Mouse (Mus musculus): Measurements from ENCODE around the gene Cep350. TPM values are rescaled to one million over a fixed set of nuclear protein-coding genes. Genes with fewer than 3 reads are reported as not detected.
A peak's percentile ranks its signal among the peaks of the same experiment; 100 is the strongest.

The Cep350 gene
- 13.1 and 14.0 TPM in 2 replicates for polyA plus RNA-seq (2014; fragmentation: Nextera tagmentation; extraction: Ambion mirVana)

DNA sequence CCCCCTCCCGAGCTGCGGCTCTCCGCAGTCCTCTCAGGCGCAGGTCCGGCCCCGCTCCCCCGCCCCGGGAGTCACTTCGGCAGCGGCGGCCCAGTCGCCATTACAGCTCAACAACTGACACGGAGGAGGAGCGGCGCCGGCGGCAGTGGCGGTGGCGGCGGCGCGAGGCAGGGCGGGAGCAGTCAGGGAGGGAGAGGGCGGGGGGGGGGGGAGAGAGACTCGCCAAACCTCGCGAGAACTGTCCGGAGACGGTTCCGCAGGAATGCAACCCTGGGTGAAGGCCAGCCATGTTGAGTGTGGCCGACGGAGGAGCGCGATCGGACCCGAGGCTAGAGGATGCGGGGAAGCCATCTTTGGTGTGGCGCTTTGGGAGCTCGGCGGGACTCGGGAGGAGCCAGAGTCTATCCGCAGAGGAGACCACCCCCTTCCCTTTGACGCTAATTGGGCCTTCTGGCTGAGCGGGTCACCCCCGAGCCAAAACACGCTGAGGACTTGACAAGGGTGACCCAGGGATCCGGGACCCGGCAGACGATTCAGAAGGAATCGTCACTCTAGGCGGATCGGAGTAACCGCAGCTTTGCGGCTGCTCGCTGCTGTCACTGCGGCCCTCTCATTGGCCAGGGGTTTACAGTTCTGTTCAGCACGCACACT, at the start of gene Cep350:
TSS of gene Cep350 (minus strand) at position 188 of the 651 bp plus-strand sequence.
- Histone ChIP-seq H3K27me3 (replicated peaks; ENCODE audit: control insufficient read depth, insufficient read depth, low read length) (no peaks in the 10 kb centered on the region), H3K4me2 (ENCODE audit: low read depth, low read length) (peak within 1 kb of the TSS; percentile 69), H3K4me3 (ENCODE audit: low read depth, low read length) (peak within 1 kb of the TSS; percentile 97), H3K9me3 (ENCODE audit: control insufficient read depth, low read length) (no peaks in the 10 kb centered on the region), H3K27ac (replicated peaks; ENCODE audit: low read depth, low read length) (peak within 1 kb of the TSS; percentile 90), H3K36me3 (ENCODE audit: control insufficient read depth, insufficient read depth, low read length) (no peaks in the 10 kb centered on the region), H3K9ac (ENCODE audit: low read depth, low read length) (peak within 1 kb of the TSS; percentile 96), H3K4me1 (ENCODE audit: control insufficient read depth, insufficient read depth, low read length) (peaks cover 9% of the 10 kb centered on the region; the same call in 1 of the 2 replicates)
- 0% methylated on average over 39 of the region's 57 CpGs for WGBS
- DNase-seq (ENCODE audit: low spot score) (peak; percentile 99), ATAC-seq (ENCODE audit: low read depth) (peak; percentile 99)

DNA sequence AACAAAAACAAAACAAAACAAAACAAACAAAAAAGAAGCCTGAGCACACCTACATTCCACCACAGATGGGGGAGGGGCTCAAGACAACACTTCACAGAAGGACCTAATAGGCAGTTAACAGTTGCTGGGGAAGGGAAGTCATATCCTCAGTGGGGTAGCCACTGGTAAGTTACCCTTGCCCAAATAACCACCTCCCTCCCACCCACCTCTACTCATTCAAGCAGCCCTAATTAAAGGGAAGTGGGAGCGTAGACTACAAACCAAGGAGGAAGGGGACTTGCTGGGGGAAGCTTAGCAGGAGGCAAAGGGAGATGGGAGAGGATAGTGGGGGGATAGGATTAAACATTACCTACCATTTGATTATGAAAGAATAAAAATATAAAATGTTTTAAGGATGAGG, 47.3 kb upstream of the Cep350 start:
- H3K27ac ChIP-seq (replicated peaks; ENCODE audit: low read depth, low read length), result no peak overlapping the region
- no peaks in the 10 kb centered on the region for H3K27me3 ChIP-seq (replicated peaks; ENCODE audit: control insufficient read depth, insufficient read depth, low read length)
- H3K4me3 ChIP-seq (ENCODE audit: low read depth, low read length), result no peak overlapping the region
- WGBS, result 87% methylated on average over 1 of the region's 1 CpGs
- H3K4me2 ChIP-seq (ENCODE audit: low read depth, low read length), result no peak overlapping the region
- H3K9me3 ChIP-seq (ENCODE audit: control insufficient read depth, low read length), result no peaks in the 10 kb centered on the region
- H3K4me1 ChIP-seq (ENCODE audit: control insufficient read depth, insufficient read depth, low read length), result no peaks in the 10 kb centered on the region
- H3K9ac ChIP-seq (ENCODE audit: low read depth, low read length), result no peak overlapping the region
- H3K36me3 ChIP-seq (ENCODE audit: control insufficient read depth, insufficient read depth, low read length), result peaks cover 67% of the 10 kb centered on the region
- ATAC-seq (ENCODE audit: low read depth), result no peak
- DNase-seq (ENCODE audit: low spot score), result no peak

DNA sequence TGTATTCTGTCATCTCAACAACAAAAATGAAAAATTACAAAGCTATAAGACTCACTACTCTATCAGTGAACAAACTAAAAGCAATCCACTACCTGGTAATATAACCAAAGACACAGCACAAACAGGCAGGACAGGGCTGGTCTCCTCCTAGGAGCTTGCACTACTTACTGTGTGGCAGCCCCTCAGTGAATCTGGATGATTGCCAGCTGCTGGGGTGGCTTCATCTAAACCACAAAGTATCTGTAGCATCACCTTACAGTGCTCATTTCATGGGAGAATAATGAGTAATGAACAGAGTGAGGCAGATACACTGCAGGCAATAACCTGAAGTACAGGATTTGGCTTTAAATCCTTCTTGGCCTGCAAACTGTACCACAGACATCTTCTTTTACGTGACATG, 46.7 kb upstream of the Cep350 start:
- DNase-seq (ENCODE audit: low spot score), result peak; percentile 70
- Histone ChIP-seq H3K27me3 (replicated peaks; ENCODE audit: control insufficient read depth, insufficient read depth, low read length) (no peaks in the 10 kb centered on the region), H3K9me3 (ENCODE audit: control insufficient read depth, low read length) (no peaks in the 10 kb centered on the region), H3K4me3 (ENCODE audit: low read depth, low read length) (no peak overlapping the region), H3K9ac (ENCODE audit: low read depth, low read length) (no peak overlapping the region), H3K4me1 (ENCODE audit: control insufficient read depth, insufficient read depth, low read length) (no peaks in the 10 kb centered on the region), H3K4me2 (ENCODE audit: low read depth, low read length) (no peak overlapping the region), H3K36me3 (ENCODE audit: control insufficient read depth, insufficient read depth, low read length) (peaks cover 68% of the 10 kb centered on the region), H3K27ac (replicated peaks; ENCODE audit: low read depth, low read length) (no peak overlapping the region)
- 67% methylated on average over 1 of the region's 1 CpGs for WGBS
- ATAC-seq (ENCODE audit: low read depth), result peak; percentile 88

DNA sequence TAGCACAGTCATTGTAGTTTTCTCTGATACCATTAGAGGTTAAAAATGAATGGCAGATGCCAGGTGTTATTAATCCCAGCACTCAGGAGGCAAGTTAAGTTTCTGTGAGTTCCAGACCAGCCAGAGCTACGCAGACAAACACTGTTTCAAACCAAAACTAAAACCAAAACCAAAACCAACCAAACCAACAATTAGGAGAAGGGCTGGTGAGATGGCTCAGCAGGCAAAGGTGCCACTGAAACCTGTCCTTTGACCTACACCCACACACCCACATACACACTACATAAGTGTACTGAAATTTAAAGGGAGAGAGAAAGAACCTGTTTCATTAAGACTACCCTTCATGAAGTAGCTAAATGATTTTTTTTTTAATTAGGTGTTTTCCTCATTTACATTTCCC, 35.9 kb upstream of the Cep350 start:
- no peak for DNase-seq (ENCODE audit: low spot score)
- ATAC-seq (ENCODE audit: low read depth), result no peak
- H3K9me3 ChIP-seq (ENCODE audit: control insufficient read depth, low read length), result no peaks in the 10 kb centered on the region

DNA sequence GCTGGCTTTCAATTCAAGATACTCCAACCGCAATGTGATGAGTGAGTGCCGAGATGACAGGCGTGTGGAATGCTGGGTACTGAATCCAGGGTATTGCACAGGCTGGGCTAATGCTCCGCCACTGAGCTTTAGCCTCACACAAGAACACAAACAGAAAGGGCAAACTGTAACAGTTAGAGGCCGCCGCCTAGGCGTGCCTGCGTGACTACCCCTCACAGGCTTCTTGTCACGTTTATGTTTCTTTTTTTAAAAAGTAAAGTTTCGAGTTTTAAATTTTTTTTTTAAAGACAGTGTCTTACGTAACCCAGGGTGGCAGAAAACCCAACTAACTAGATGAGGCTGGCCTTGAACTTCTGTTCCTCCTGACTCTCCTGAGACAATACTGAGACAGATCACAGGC, 32.9 kb upstream of the Cep350 start:
- H3K9me3 ChIP-seq (ENCODE audit: control insufficient read depth, low read length), result no peaks in the 10 kb centered on the region
- no peaks in the 10 kb centered on the region for H3K4me1 ChIP-seq (ENCODE audit: control insufficient read depth, insufficient read depth, low read length)
- H3K9ac ChIP-seq (ENCODE audit: low read depth, low read length), result no peak overlapping the region
- H3K4me3 ChIP-seq (ENCODE audit: low read depth, low read length), result no peak overlapping the region
- H3K27ac ChIP-seq (replicated peaks; ENCODE audit: low read depth, low read length), result no peak overlapping the region
- 92% methylated on average over 11 of the region's 11 CpGs for WGBS
- no peaks in the 10 kb centered on the region for H3K27me3 ChIP-seq (replicated peaks; ENCODE audit: control insufficient read depth, insufficient read depth, low read length)
- H3K36me3 ChIP-seq (ENCODE audit: control insufficient read depth, insufficient read depth, low read length), result peaks cover 46% of the 10 kb centered on the region
- no peak for DNase-seq (ENCODE audit: low spot score)
- no peak for ATAC-seq (ENCODE audit: low read depth)
- no peak overlapping the region for H3K4me2 ChIP-seq (ENCODE audit: low read depth, low read length)

More for the DNA sequence above, 35.9 kb upstream of the Cep350 start:
- 71% methylated on average over 1 of the region's 1 CpGs for WGBS
- no peaks in the 10 kb centered on the region for H3K27me3 ChIP-seq (replicated peaks; ENCODE audit: control insufficient read depth, insufficient read depth, low read length)
- H3K36me3 ChIP-seq (ENCODE audit: control insufficient read depth, insufficient read depth, low read length), result peaks cover 61% of the 10 kb centered on the region
- H3K27ac ChIP-seq (replicated peaks; ENCODE audit: low read depth, low read length), result no peak overlapping the region
- H3K4me2 ChIP-seq (ENCODE audit: low read depth, low read length), result no peak overlapping the region
- H3K4me3 ChIP-seq (ENCODE audit: low read depth, low read length), result no peak overlapping the region
- H3K9ac ChIP-seq (ENCODE audit: low read depth, low read length), result no peak overlapping the region
- H3K4me1 ChIP-seq (ENCODE audit: control insufficient read depth, insufficient read depth, low read length), result no peaks in the 10 kb centered on the region

DNA sequence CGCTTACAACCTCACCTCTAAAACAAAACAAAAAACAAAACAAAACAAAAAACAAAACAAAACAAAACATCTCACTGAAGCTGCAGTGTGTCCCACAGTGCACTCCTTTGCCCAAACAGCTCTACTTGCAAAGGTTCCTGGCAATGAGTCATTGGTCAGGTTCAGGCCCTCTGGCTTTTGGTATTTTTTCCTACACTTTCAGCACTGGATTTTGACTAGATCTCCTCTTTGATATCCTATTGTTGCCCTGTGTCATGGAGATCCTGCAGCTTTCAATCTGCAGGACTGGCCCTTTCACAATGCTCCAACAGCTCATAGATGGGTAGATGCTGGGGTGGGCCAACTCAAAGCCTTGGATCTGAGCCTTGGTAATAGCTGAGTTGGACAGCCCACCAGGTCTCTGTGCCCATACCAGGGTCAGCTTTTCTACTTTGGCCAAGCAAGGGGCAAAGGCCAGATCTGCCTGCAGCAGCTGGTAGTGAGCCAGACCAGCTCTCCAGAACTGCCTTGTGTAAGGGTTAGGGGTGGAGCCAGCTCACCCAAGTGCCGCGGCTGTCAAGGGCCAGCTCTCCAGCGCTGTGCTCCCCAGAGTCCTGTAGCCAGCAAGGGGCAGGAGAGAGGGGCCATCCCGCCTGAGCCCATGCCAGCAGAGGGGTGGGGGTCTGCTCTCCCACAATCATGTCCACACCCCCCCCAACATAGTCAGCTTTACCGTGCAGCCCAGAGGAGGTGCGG, 30.3 kb upstream of the Cep350 start:
- Histone ChIP-seq H3K4me1 (ENCODE audit: control insufficient read depth, insufficient read depth, low read length) (no peaks in the 10 kb centered on the region), H3K4me2 (ENCODE audit: low read depth, low read length) (no peak overlapping the region), H3K9me3 (ENCODE audit: control insufficient read depth, low read length) (no peaks in the 10 kb centered on the region), H3K4me3 (ENCODE audit: low read depth, low read length) (no peak overlapping the region), H3K27me3 (replicated peaks; ENCODE audit: control insufficient read depth, insufficient read depth, low read length) (no peaks in the 10 kb centered on the region), H3K27ac (replicated peaks; ENCODE audit: low read depth, low read length) (no peak overlapping the region), H3K9ac (ENCODE audit: low read depth, low read length) (no peak overlapping the region), H3K36me3 (ENCODE audit: control insufficient read depth, insufficient read depth, low read length) (peaks cover 35% of the 10 kb centered on the region)
- WGBS, result 90% methylated on average over 3 of the region's 7 CpGs
- ATAC-seq (ENCODE audit: low read depth), result no peak
- DNase-seq (ENCODE audit: low spot score), result no peak

DNA sequence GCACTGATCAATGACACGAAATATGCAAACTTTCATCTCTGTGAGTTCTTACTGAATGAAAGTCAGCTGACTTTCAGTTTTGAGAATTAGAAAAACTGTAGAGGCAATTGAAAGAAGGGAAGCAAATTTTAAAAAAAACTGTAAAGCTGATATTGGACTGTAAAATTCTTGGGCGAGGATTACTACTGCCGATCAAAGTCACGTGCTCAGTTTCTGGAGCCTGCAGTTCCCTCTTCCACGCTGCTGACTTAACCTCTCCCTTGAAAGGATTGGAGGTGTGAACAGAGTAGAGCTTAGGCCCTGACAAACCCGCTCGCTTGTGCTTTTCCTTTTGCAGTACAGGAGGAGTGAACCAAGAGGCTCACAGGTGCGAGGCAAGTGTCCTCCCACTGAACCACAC, 29.3 kb upstream of the Cep350 start:
- WGBS, result 86% methylated on average over 8 of the region's 8 CpGs

DNA sequence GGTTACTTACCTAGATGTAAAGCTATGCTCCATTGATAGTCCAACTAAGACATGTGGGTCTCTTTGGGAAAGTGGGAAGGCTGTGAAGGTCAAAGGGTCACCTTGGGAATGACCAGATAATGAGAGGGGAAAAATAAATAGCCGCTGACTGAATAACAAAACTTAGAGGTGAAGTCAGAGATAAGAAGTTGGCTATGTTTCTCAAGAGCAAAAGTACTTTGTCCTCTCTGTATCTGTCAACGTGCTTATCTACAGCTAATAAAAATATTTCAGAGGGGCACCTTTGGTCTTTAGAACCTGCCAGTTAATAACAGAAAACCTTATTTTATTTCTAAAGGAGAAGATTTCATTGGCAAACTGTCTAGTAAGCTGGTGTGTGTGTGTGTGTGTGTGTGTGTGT, 22.6 kb upstream of the Cep350 start:
- Histone ChIP-seq H3K4me3 (ENCODE audit: low read depth, low read length) (no peak overlapping the region), H3K9ac (ENCODE audit: low read depth, low read length) (no peak overlapping the region), H3K4me1 (ENCODE audit: control insufficient read depth, insufficient read depth, low read length) (no peaks in the 10 kb centered on the region), H3K4me2 (ENCODE audit: low read depth, low read length) (no peak overlapping the region), H3K9me3 (ENCODE audit: control insufficient read depth, low read length) (no peaks in the 10 kb centered on the region), H3K27me3 (replicated peaks; ENCODE audit: control insufficient read depth, insufficient read depth, low read length) (no peaks in the 10 kb centered on the region), H3K36me3 (ENCODE audit: control insufficient read depth, insufficient read depth, low read length) (no peaks in the 10 kb centered on the region), H3K27ac (replicated peaks; ENCODE audit: low read depth, low read length) (no peak overlapping the region)
- DNase-seq (ENCODE audit: low spot score) (no peak), ATAC-seq (ENCODE audit: low read depth) (no peak)
- 72% methylated on average over 2 of the region's 2 CpGs for WGBS

More for the DNA sequence above, 29.3 kb upstream of the Cep350 start:
- H3K27me3 ChIP-seq (replicated peaks; ENCODE audit: control insufficient read depth, insufficient read depth, low read length), result no peaks in the 10 kb centered on the region
- no peak overlapping the region for H3K27ac ChIP-seq (replicated peaks; ENCODE audit: low read depth, low read length)
- H3K36me3 ChIP-seq (ENCODE audit: control insufficient read depth, insufficient read depth, low read length), result peaks cover 27% of the 10 kb centered on the region
- no peak overlapping the region for H3K9ac ChIP-seq (ENCODE audit: low read depth, low read length)
- H3K4me3 ChIP-seq (ENCODE audit: low read depth, low read length), result no peak overlapping the region
- H3K4me2 ChIP-seq (ENCODE audit: low read depth, low read length), result no peak overlapping the region
- H3K4me1 ChIP-seq (ENCODE audit: control insufficient read depth, insufficient read depth, low read length), result no peaks in the 10 kb centered on the region
- ATAC-seq (ENCODE audit: low read depth), result no peak
- DNase-seq (ENCODE audit: low spot score), result no peak
- H3K9me3 ChIP-seq (ENCODE audit: control insufficient read depth, low read length), result no peaks in the 10 kb centered on the region
